Mouse (Mus musculus) lung, postnatal 25 days (tissue): ENCODE data around the gene Tnf.

Experiments used
- DNase-seq: peaks from one replicate; pipeline ENCODE4 v3.0.0; 2022; ENCODE audit warnings: low spot score

Gene Tnf

DNA sequence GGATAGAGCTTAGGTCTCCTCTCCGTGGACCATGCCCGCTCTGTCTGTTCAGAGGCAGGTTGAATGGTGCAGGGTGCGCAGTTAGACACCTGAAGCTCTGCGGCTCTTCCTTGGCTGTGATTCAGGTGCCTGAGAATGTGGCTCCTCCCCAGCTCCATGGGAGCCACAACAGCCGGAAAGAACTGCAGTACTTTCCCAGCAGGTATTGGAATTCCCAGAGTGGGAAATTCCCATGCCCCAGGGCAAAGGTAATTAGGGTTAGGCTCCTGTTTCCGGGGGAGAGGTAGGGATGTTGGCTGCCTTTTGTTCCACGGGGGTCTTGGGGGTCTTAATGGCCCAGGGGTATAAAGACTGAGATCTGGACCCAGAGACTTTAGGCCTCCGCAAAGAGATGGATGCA is 2.9 kb downstream of the Tnf start:
- no peak for DNase-seq

DNA sequence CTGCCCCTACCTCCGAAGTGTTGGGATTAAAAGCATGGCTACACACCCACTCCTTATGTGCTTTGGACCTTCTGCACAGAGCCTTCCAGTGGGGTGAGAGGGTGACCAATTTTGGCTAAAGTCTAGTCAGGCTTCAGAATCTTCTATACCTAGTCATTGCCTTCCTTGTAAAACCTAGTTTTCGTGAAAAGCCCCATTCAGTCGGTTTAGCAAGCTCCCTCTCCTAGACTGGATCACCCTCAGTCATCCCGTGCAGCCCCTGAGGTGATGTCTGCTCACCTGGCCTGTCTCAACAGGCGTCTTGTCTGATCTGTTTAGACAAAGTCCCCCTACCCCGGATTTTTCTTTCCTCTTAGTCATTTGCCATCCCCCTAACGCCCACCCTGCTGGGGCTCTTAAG is 3.8 kb downstream of the Tnf start:
- DNase-seq, result no peak

DNA sequence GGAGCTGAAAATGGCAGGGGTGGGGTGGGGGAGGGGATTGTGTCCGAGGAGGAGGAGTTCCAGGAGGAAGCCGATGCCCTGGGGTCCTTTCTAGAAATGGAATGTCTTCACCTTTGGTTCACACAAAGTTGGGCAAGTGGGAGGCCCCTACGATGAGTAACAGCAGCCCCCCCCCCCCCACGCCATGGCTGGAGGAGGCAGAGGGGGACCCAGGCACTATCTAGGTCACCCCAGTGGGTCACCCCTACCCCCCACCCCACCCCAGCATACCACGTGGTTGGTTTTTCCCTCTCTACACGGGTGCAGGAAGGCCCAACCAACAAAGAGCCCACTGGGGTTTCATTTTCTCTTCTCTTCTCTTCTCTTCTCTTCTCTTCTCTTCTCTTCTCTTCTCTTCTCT is 4.7 kb downstream of the Tnf start:
- DNase-seq, result no peak

DNA sequence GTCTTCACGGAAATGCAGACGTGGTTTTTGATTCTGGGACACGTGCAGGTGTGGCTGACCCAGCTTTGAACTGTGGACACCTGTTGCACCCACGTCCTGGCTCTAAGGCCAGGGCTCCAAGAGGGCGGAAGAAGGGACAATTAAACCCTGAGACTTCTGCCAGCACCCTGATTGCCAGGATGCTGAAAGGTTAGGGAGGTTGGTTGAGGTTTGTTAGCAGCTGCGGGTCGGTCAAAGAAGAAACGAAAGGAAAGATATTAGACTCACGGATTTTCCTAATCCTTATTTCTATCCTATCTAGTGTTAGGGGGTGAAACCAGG is 5.5 kb downstream of the Tnf start:
- DNase-seq, result no peak

- DNase-seq, result peak; percentile 81
Observed at GRCm38 (mm10) chr17:35195631-35196320, 6.0 kb downstream of the Tnf start.

DNA sequence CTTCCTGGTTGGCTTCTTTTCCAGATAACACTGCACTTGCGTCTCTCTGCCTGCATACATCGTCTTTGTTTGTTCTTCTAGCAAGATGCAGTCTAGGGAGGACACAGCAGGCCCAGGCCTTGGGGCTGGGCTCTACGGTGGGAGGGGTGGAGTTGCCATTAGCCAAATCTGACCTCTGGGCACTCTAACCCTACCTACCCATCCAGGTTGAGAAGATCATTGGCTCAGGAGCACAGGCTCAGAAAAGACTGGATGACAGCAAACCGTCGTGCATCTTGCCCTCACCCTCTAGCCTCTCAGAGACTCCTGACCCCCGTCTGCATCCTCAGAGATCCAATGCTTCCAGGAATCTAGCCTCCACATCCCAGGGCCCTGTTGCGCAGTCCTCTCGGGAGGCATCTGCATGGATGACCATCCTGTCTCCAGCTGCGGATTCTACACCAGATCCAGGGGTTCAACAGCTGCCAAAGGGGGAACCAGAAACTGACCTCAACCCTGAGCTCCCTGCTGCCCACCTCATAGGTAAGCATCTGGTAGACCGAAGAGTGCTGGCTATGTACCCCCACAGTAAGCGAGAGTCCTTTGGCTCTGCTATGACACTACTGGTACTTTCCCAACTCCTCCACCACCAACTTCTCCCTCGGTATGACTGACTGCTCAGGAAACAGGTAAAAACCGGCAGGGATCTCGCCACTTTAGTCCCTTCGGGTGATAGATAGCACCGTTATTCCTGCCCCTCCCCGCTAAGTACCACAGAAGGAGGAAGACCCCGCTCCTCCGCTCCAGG is 6.8 kb downstream of the Tnf start:
- no peak for DNase-seq

GRCm38 (mm10) chr17:35193881-35194843 is 7.6 kb downstream of the Tnf start, which contains the start of gene Ltb:
TSS of gene Ltb (plus strand) at chr17:35194439.
- peak; percentile 63 for DNase-seq

- no peak for DNase-seq
Observed at GRCm38 (mm10) chr17:35192924-35193323, 8.9 kb downstream of the Tnf start.

GRCm38 (mm10) chr17:35191723-35192122 is 10.1 kb downstream of the Tnf start:
- no peak for DNase-seq

- no peak for DNase-seq
Observed at GRCm38 (mm10) chr17:35190096-35190495, 11.7 kb downstream of the Tnf start.

- no peak for DNase-seq
Observed at GRCm38 (mm10) chr17:35189186-35189585, 12.6 kb downstream of the Tnf start.

DNA sequence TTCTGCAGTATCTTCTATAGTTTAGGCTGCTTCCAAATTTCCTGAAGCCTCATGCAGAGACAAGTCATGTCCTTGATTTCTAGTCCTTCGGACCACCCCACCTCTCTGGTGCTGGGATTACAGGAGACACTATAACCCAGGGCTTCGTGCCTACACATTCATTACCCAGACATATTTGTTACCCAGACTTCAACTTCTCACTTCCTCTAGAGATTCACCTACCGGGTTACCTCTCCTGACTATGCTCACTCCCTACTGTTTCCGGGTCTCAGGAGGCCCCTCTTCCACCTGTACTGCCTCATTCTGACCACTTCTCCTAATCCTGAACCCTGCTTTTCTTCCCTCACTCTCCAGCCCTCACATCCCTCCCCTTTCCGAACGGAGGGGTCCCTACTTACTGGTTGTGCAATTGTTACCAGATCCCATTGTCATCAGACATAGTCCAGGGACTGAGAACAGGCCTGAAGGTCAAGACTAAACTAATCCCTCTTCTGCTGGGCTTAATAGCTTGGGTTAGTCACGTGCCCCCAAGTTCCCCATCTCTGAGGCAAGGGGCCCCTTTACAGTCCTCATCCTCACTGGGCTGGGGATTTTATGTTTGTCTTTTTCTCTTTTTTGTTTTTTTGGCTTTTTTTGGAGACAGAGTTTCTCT is 13.7 kb downstream of the Tnf start, which contains the start of gene Lst1:
Gene Lst1 (minus strand): TSS at position 481 of the 652 bp plus-strand sequence.
- no peak for DNase-seq

DNA sequence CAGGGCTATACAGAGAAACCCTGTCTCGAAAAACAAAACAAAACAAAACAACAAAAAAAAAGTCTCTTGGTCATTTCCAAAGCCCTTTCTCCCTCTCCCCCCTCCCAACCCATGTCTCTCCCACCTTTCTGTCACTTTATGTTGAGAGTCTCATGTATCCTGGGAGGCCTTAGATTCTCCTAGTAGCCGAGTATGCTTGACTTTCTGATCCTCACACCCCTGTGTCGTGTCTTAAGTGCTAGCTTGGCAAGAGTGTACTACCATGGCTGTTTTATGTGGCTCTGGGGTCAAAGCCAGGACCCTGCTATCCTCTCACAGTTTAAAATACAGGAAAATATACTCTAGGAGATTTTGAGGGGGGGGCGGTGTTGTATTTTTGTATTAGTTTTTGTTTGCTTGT is 14.5 kb downstream of the Tnf start:
- DNase-seq, result no peak

GRCm38 (mm10) chr17:35186681-35187080 is 15.1 kb downstream of the Tnf start:
- peak; percentile 73 for DNase-seq

DNA sequence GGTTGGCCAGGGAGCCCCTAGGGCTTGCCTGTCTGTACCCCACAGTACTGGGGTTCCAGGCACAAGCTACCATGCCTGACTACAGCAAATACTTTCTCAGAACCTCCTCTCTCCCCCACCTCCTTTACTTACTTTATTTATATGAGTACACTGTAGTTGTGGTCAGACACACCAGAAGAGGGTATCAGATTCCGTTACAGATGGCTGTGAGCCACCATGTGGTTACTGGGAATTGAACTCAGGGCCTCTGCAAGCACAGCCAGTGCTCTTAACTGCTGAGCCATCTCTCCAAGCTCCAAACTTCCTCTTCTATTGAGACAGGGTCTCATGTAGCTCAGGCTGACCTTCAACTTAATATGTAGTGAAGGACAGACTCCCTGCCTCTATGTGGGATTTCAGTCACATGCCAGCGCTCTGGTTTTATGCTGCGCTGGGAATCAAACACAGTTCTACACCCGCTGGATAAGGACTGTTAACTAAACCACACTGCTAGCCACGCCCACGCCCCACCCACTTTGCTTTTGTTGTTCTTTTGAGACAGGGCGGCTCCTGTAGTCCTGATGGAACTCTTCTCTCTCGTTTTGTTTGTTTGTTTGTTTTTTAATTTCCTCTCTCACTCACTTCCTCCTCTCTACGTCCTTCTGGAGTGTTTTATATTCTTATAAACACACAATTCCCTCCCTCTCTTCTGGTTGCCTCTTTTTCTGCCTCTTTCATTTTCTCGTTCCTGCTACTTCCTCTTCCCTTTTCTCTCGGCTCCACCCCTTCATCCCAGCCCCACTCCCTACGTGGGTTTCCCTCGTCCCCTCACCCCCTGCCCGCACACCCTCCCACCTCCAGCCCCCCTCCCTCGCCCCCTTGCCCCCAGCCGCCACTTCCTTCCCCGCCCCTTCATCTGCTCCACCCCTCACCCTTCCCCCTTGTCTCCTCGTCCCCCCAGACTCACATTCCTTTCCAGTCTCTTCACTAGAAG is 15.9 kb downstream of the Tnf start:
- DNase-seq, result peak; percentile 81

GRCm38 (mm10) chr17:35180093-35180492 is 21.7 kb downstream of the Tnf start:
- no peak for DNase-seq

- DNase-seq, result peak; percentile 80
Observed at GRCm38 (mm10) chr17:35178528-35178927, 23.3 kb downstream of the Tnf start.

- DNase-seq, result no peak
Observed at GRCm38 (mm10) chr17:35175968-35176367, 25.8 kb downstream of the Tnf start, which contains the start of gene Aif1. TSS of gene Aif1 (minus strand) at chr17:35176068.

- no peak for DNase-seq
Observed at GRCm38 (mm10) chr17:35175382-35175781, 26.4 kb downstream of the Tnf start.

GRCm38 (mm10) chr17:35174201-35174977 is 27.4 kb downstream of the Tnf start:
- no peak for DNase-seq
